Mouse (Mus musculus) heart, postnatal 4 days (tissue): ENCODE data around the gene Mcm7. TPM values are rescaled to one million over a fixed set of nuclear protein-coding genes. Genes with fewer than 3 reads are reported as not detected.

ENCODE experiments used
- DNase-seq: peaks from one replicate; pipeline ENCODE4 v3.0.0; 2021
- microRNA-seq, 2 experiments: library from miRNA; unstranded; fragments of <30 nt; microRNA quantifications; one replicate each; pipeline ENCODE4 v1.2.0; 2021 to 2022
- total RNA-seq, 2 experiments: library from RNA; stranded (reverse); gene quantifications; 2 replicates each; pipeline ENCODE4 v1.2.3; 2021

Mcm7 gene
- total RNA-seq, 2 experiments from 2014 or later, result 80.5 to 86.4 TPM

DNA sequence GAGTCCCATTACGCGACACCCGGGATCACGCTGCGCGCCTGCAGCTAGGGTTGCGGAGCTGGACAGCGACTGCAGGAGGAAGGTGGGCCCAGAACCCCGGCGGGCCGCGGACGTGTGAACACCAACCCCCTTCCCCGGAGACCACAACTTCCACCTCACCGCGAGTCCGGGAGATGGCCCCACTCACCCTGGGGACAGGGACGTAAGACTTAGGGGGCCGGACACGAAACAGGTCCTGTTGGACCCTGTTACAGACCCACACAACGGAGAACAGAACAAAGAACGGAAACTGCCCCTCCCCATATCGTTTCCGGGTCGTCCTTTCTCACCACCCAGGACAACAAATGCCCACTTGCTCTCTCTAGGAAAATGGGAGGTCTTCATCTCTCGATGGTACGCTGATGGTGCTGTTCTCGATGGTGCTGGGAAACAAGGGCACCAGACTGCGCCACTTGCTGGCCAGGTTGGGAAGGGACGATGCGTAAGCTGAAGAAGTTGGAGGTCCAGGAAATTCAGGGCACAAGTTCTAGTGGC, 16.7 kb downstream of the Mcm7 start, which contains the start of gene Zfp113:
Gene Zfp113 (minus strand): TSS at position 302 of the 534 bp plus-strand sequence.
- peak; percentile 88 for DNase-seq

DNA sequence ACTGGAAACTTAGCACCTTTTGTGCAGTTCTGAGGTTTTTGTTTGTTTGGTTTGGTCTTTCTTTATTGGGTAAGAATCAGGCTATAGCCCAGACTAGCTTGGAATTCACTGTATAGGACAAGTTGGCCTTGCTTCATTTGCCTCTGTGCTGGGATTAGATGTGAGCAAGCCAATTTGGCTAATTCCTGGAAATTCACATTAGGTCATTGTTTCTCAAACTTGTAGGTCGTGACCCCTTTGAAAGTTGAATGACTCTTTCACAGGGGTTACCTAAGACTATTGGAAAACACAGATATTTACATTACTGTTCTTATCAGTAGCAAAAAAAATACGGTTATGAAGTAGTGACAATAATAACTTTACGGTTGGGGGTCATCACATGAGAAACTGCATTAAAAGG, 17.8 kb downstream of the Mcm7 start:
- no peak for DNase-seq

DNA sequence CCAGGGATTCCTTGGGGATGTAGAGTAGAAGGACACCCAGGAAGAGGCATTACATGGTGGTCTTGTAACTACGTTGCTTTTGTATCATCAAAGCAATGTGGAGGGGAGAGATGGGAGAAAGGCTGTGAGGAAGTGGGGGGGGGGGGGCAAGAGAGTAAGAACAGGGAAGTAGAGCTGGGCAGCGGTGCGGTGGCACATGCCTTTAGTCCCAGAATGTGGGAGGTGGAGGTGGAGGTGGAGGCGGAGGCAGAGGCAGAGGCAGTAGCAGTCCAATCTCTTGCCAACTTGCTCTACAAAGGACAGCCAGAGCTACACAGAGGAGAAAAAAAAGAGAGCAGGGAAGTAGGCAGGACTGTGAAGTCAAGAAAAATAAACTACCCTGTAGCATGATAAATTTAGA, 33.6 kb downstream of the Mcm7 start:
- no peak for DNase-seq

DNA sequence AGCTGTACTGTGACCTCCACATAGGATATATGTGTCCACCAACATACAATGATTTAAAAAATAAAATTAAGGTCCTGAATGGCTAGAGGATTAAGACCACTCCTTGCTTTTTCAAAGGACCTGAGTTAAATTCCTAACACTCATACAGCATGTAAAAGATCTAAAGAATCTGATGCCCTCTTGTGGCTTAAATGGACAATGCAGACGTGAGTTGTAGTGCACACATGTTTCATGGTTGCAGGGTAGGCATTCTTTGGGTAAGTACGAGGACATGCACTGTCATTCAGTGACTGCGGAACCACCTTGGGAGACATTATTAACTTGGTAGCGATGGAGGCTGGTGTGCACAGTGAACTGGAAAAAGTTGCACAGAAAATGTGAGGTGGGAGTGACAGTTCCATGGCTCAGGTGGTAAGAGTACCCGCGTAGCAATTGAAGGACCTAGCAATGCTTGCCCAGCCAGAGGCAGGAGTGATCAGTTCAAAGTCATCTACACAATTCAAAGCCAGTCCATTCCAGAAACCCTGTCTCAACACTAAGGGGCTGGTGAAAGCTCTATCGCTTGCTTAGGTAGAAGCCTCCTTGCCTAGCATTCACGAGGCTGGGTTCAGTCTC, 34.2 kb downstream of the Mcm7 start:
- DNase-seq, result peak; percentile 21

DNA sequence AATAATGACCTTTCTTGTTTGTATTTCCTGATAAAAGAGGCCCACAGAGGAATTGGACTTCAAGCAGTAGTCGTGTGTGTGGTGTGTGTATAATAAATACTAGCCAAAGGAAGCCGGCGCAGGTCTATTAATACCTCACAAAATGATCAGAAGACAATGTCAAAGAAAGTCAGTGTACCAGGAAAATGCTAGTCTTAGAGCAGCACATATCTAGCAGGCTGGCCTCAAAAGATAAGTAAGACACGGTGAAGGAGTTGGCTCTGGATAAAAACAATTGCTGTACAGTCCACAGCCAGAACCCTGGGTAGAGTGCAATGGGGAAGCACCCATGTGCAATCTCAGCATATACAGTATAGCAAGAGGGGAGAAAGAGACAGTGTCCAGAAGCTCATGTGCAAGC, 35.0 kb downstream of the Mcm7 start:
- DNase-seq, result no peak

DNA sequence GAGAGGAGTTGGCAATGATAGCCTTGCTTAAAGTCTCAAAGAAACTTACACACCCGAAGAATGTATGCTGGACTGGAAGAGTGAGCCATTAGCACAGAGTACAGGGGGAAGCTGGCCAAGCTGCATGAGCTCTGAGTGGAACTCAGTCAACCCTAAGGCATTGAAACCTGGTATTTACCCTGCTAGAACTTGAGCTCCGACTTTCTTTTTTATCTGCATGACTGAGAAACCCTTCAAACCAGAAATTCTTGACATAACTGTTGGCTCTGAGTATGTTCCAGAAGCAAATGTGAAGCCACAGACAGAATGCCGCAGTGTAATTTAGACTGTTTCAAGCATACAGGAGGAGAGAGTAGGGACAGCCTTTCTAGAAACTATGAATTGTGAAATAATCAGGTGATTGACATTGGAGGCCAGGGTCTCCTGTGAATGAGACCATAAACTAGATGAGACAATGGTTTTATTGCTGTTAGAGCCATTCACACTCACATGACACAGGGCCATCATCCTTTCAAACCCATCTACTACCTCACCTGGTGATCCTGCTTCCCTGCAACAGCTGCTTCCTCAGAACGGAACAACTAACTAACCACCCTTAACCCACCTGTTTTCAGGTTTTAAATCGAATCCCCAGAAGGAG, 39.7 kb downstream of the Mcm7 start:
- no peak for DNase-seq

DNA sequence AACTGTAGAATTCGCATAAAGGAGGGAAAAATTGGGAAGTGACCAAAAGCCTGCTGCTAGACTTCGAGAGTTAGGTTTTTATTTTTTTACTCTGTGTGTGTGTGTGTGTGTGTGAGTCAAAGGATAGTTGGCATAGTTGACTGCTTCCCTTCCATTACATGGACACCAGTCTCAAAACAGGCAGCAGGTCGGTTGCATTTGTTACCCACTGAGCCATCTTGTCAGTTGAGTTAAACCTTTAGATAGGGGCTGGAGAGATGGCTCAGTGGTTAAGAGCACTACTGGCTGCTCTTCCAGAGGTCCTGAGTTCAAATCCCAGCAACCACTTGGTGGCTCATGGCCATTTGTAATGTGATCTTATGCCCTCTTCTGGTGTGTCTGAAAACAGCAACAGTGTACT, 54.2 kb downstream of the Mcm7 start:
- DNase-seq, result no peak

DNA sequence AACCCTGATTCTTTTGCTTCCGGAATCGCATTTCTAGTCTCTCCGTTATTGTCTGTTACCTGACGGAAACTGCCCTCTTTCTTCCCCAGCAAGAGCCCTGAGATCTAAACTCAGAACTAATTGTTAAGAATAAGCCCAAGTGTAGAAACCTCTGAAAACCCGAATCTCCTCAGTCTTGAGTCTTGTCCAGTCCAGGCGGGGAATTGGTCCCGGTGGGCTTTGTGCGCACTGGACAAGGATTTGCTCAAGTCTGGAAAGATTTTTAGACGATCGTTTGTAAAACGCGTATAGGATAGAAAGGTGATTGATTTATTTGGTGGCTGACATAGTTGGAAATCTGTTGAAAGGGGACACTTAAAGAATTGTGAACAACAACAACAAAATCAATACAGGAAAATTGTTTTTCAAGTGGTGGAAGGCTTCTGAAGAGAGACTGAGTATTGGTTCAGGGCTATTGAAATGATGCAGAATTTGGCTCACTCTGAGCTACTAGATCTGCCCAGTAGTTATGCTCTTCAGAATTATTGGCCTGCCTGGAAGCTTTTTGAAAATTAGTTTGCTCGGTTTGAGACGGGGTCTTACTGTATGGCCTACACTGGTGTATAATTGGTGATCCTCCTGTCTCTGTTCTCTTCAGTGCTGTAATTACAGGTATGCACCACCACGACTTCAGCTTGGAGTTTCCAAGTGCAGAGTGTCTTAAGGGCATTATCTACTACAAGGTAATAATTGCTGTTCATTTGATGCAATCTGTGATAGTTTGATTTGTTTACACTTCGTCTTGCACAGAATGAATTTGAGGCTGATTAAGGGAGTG, 54.8 kb downstream of the Mcm7 start:
- DNase-seq, result no peak

DNA sequence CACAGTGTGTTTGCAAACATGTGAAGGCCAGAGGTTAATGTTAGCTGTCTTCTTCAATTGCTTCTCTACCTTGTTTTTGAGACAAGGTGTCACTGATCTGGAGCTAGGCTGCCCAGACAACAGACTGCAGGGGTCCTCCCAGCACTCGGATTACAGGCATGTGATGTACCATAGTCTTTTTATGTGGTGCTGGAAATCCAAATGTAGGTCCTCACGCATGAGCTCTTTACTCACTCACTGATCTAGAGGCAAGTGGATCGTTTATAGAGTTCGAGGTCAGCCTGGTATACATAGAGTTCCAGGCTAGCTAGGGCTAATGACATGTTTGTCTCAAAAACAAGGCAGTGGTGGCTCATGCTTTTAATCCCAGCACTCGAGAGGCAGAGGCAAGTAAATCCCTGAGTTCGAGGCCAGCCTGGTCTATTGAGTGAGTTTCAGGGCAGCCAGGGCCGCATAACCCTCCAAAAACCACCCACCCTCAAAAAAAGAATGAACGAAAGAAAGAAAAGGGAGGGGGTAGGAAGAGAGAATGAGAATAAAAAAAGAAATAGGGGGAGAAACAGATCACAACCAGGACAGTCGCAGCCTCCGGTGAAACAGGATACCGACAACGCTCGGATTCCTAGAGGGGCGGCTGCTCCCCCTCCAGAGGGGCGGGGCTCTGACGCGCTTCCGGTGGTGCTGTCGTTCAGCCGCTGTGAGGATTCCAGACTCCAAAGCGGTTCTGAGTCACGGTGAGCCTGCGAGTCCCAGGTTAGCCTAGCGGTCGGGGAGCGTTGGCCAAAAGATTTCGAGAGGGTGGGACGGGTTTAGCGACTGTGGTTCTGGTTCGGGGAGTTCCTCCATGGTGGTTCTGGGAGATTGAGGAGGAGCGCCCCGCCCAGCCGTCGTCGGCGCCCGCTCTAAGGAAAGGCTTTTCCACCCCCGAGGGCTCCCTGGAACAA, 55.7 kb downstream of the Mcm7 start, which contains the start of gene Zscan21:
Gene Zscan21 (plus strand): TSS at position 649 of the 944 bp plus-strand sequence.
- peak; percentile 92 for DNase-seq

Small RNA genes lying within 50 kb of the gene (microRNA-seq; reads per million reads assigned to microRNA genes)
- gene Mir106b (2,226 to 2,284 reads per million in 2 experiments), gene Mir25 (503 to 863 reads per million in 2 experiments), gene Mir93 (8,183 to 8,680 reads per million in 2 experiments)

Other genes with a start within 250 kb of the Mcm7 start
- under 1 TPM; 0.29 to 0.61 TPM for gene Gjc3, start 209.3 kb downstream of the Mcm7 start, total RNA-seq
- gene Azgp1, start 190.9 kb downstream of the Mcm7 start, total RNA-seq, result not detected
- not detected for gene Smok3a, start 151.2 kb downstream of the Mcm7 start, total RNA-seq
- not detected for gene Smok3b, start 151.0 kb downstream of the Mcm7 start, total RNA-seq
- gene Smok3c, start 119.2 kb downstream of the Mcm7 start, total RNA-seq, result not detected
- gene Zkscan1, start 87.3 kb downstream of the Mcm7 start, total RNA-seq, result 10 to 100 TPM; 22.6 to 25.0 TPM
- 10 to 100 TPM; 20.8 to 22.7 TPM for gene Zscan21, start 55.5 kb downstream of the Mcm7 start, total RNA-seq
- 10 to 100 TPM in 1 of 2 experiments, 1 to 10 TPM in 1; 7.6 to 10.6 TPM for gene Zfp113, start 16.7 kb downstream of the Mcm7 start, total RNA-seq
- 100 to 1,000 TPM; 134 to 143 TPM for gene Cops6, start 11.4 kb downstream of the Mcm7 start, total RNA-seq
- gene Ap4m1, start 420 bp downstream of the Mcm7 start, total RNA-seq, result 10 to 100 TPM; 14.0 to 16.7 TPM
- 10 to 100 TPM; 27.7 to 28.8 TPM for gene Taf6, start 15.0 kb upstream of the Mcm7 start, total RNA-seq
- 1 to 10 TPM; 8.9 to 9.4 TPM for gene Cnpy4, start 15.1 kb upstream of the Mcm7 start, total RNA-seq
- 1 to 10 TPM; 4.3 to 4.6 TPM for gene Mblac1, start 21.9 kb upstream of the Mcm7 start, total RNA-seq
- gene Nxpe5, start 53.5 kb upstream of the Mcm7 start, total RNA-seq, result under 1 TPM in 1 of 2 experiments, not detected in 1; 0.14 TPM
- 10 to 100 TPM; 59.2 to 66.4 TPM for gene Lamtor4, start 83.1 kb upstream of the Mcm7 start, total RNA-seq
- gene BC037034, start 91.6 kb upstream of the Mcm7 start, total RNA-seq, result 1 to 10 TPM; 7.9 to 8.2 TPM
- under 1 TPM; 0.36 to 0.76 TPM for gene Gal3st4, start 100.4 kb upstream of the Mcm7 start, total RNA-seq
- not detected for gene Gm43720, start 107.5 kb upstream of the Mcm7 start, total RNA-seq
- gene Gpc2, start 107.6 kb upstream of the Mcm7 start, total RNA-seq, result 1 to 10 TPM; 2.3 to 2.5 TPM
- gene Stag3, start 107.8 kb upstream of the Mcm7 start, total RNA-seq, result 1 to 10 TPM in 1 of 2 experiments, under 1 TPM in 1; 0.26 to 1.3 TPM
- not detected for gene Pvrig, start 169.5 kb upstream of the Mcm7 start, total RNA-seq